ENCODE assay signal across 21 mouse cellular contexts in genomic region chr7:110983621-110984020, GRCm38 (mm10). TPM values are rescaled to one million over a fixed set of nuclear protein-coding genes. Genes with fewer than 3 reads are reported as not detected.
A peak's percentile ranks its signal among the peaks of the same experiment; 100 is the strongest.
DNase-seq lines count a peak whose midpoint lies in the region; ATAC-seq and TF ChIP-seq lines count a peak whose summit lies in the region.
"Had no signal": no experiment of that assay in that cellular context is flagged by ENCODE, and none has a peak within 500 bp of the region (broad histone marks: within the 10 kb centered on the region; RNA-seq: fewer than 3 reads in every experiment).

No protein-coding gene starts in this region.

- H3K4me2 ChIP-seq in lung, embryonic 14.5 days, result no peak overlapping the region
- H3K4me2 ChIP-seq in stomach, embryonic 15.5 days, result no peak overlapping the region
- H3K4me2 ChIP-seq: embryonic facial prominence, embryonic 15.5 days; heart, embryonic 15.5 days had no signal

- peak; percentile 76 for DNase-seq in heart, adult 11 months
- DNase-seq in heart, adult 9 months (ENCODE audit: low spot score in 2 of 2), result no peak
- peak; percentile 77 for DNase-seq in lung, embryonic 14.5 days
- no peak for DNase-seq in lung, postnatal 25 days (ENCODE audit: low spot score)
- peak; percentile 33 to 55 for DNase-seq in kidney, postnatal 4 days
- no peak for DNase-seq in adipocyte (ENCODE audit: low spot score)
- no peak for DNase-seq in adrenal gland, postnatal 14 days
- DNase-seq: adrenal gland, adult 2 months; cerebellum, adult 11 months; cerebellum, postnatal 14 days; embryo, embryonic 11 days; layer of hippocampus, adult 9-11 months; spleen, adult 18-20 months; thymus, postnatal 4 days had no signal

- H3K4me3 ChIP-seq in lung, embryonic 14.5 days (ENCODE audit: low read depth, low read length), result no peak overlapping the region
- no peak overlapping the region for H3K4me3 ChIP-seq in stomach, embryonic 15.5 days (replicated peaks)
- H3K4me3 ChIP-seq: embryonic facial prominence, embryonic 15.5 days; forebrain, embryonic 10.5 days; heart, embryonic 15.5 days; hindbrain, embryonic 10.5 days had no signal

- H3K9me3 ChIP-seq in lung, embryonic 14.5 days (ENCODE audit: low read depth, low read length), result no peaks in the 10 kb centered on the region
- no peaks in the 10 kb centered on the region for H3K9me3 ChIP-seq in stomach, embryonic 15.5 days
- H3K9me3 ChIP-seq: embryonic facial prominence, embryonic 15.5 days; forebrain, embryonic 10.5 days; heart, embryonic 15.5 days; hindbrain, embryonic 10.5 days had no signal

- H3K9ac ChIP-seq in lung, embryonic 14.5 days, result no peak overlapping the region
- no peak overlapping the region for H3K9ac ChIP-seq in stomach, embryonic 15.5 days
- H3K9ac ChIP-seq: embryonic facial prominence, embryonic 15.5 days; heart, embryonic 15.5 days; liver, embryonic 14.5 days had no signal

- H3K27ac ChIP-seq in lung, embryonic 14.5 days (ENCODE audit: low read depth), result peak overlapping the region; percentile 93; the same call in 1 of the 2 replicates
- peak overlapping the region; percentile 93 for H3K27ac ChIP-seq in stomach, embryonic 15.5 days
- H3K27ac ChIP-seq: embryonic facial prominence, embryonic 15.5 days; forebrain, embryonic 10.5 days; hindbrain, embryonic 10.5 days; liver, embryonic 14.5 days had no signal

- WGBS in lung, embryonic 14.5 days, result 29% methylated on average over 5 of the region's 5 CpGs
- 45% methylated on average over 5 of the region's 5 CpGs for WGBS in stomach, embryonic 15.5 days

- no peak for TF ChIP-seq CTCF in lung, embryonic 14.5 days (IDR thresholded peaks at IDR 0.05; ENCODE audit: low read depth)

- H3K36me3 ChIP-seq in lung, embryonic 14.5 days (ENCODE audit: insufficient read depth), result no peaks in the 10 kb centered on the region
- H3K36me3 ChIP-seq in stomach, embryonic 15.5 days, result no peaks in the 10 kb centered on the region
- H3K36me3 ChIP-seq: embryonic facial prominence, embryonic 15.5 days; forebrain, embryonic 10.5 days; heart, embryonic 15.5 days; hindbrain, embryonic 10.5 days had no signal

- H3K4me1 ChIP-seq in lung, embryonic 14.5 days (ENCODE audit: insufficient read depth), result peaks cover 31% of the 10 kb centered on the region
- peaks cover 22% of the 10 kb centered on the region for H3K4me1 ChIP-seq in stomach, embryonic 15.5 days

- no peak for ATAC-seq in lung, embryonic 14.5 days (ENCODE audit: insufficient read depth)
- ATAC-seq in stomach, embryonic 15.5 days (ENCODE audit: insufficient read depth, low FRiP score, low read depth), result no peak

- no peaks in the 10 kb centered on the region for H3K27me3 ChIP-seq in lung, embryonic 14.5 days (ENCODE audit: insufficient read depth, low read length)
- no peaks in the 10 kb centered on the region for H3K27me3 ChIP-seq in stomach, embryonic 15.5 days (replicated peaks)
- H3K27me3 ChIP-seq: CH12.LX; embryonic facial prominence, embryonic 15.5 days; heart, embryonic 15.5 days had no signal

RNA-seq across cellular contexts. Expression of gene Mrvi1, which starts 1.4 kb away (rescaled TPM):
- 15.2 and 15.8 TPM in 2 replicates for polyA plus RNA-seq in lung, embryonic 14.5 days (2014; fragmentation: Nextera tagmentation; extraction: Ambion mirVana)
- polyA plus RNA-seq in stomach, embryonic 15.5 days (2015; fragmentation: Nextera tagmentation; extraction: Ambion mirVana), result 18.0 and 19.3 TPM in 2 replicates
- total RNA-seq in adrenal gland, postnatal 14 days (2021), result 11.6 and 13.0 TPM in 2 replicates
- total RNA-seq: CH12.LX had no signal

RNA-seq across cellular contexts. Expression of gene Ctr9, which starts 45.1 kb away (rescaled TPM):
- 65.2 and 68.8 TPM in 2 replicates for polyA plus RNA-seq in lung, embryonic 14.5 days (2014; fragmentation: Nextera tagmentation; extraction: Ambion mirVana)
- polyA plus RNA-seq in stomach, embryonic 15.5 days (2015; fragmentation: Nextera tagmentation; extraction: Ambion mirVana), result 58.9 and 62.2 TPM in 2 replicates
- total RNA-seq in adrenal gland, postnatal 14 days (2021), result 42.5 and 45.9 TPM in 2 replicates

Comparison
In these comparisons a context has a peak if more than half of its experiments do, and no peak if none do; other contexts are left out.
1. DNase-seq: peak in heart, adult 11 months (single experiment), lung, embryonic 14.5 days (single experiment) and kidney, postnatal 4 days (2 of 2); none in heart, adult 9 months (0 of 2), lung, postnatal 25 days (single experiment), adipocyte (single experiment) and adrenal gland, postnatal 14 days (single experiment).